Mouse (Mus musculus): ENCODE data around the gene Pigs. TPM values are rescaled to one million over a fixed set of nuclear protein-coding genes. Genes with fewer than 3 reads are reported as not detected.

The Pigs gene
- total and polyA plus RNA-seq, 3 experiments = 26.3 to 65.4 (median 53.1) TPM

- peaks cover 0 to 42% of the 10 kb centered on the region in 2 experiments; a peak in 2 of 4 replicates for H3K4me1 ChIP-seq (ENCODE audit: control insufficient read depth in 1 of 2, insufficient read depth in 2 of 2)
- H3K27ac ChIP-seq (ENCODE audit: insufficient read depth, low read depth) = peak within 1 kb of the TSS; percentile 49
- peak; percentile 94 for DNase-seq (ENCODE audit: extremely low read depth)
- no peaks in the 10 kb centered on the region for H3K27me3 ChIP-seq (replicated peaks)
- peak within 1 kb of the TSS; percentile 68 to 80 (median 77) for H3K4me3 ChIP-seq (replicated peaks in 1 of 3; ENCODE audit: low read depth in 2 of 3, low read length in 2 of 3, poor library complexity in 1 of 3)
- in situ Hi-C loops (cut with MboI; ENCODE audit: low pct_ligation_motif_present, low pct_unique_long_range_greater_than_20kb, low sequenced_read_pairs) (no loop called here), dilution Hi-C loops (cut with MboI; ENCODE audit: extremely low pct_ligation_motif_present, extremely low pct_unique_long_range_greater_than_20kb, low sequenced_read_pairs) (no loop called here)
- TF ChIP-seq KAT2A (IDR thresholded peaks at IDR 0.05; ENCODE audit: insufficient replicate concordance, low read length) (0 out of 2 replicates have a peak, but pooled peaks have one; percentile 48), E2F4 (IDR thresholded peaks at IDR 0.05; ENCODE audit: insufficient replicate concordance, low read depth, low read length) (peak; percentile 89; the same call in 1 of the 2 replicates), TCF12 (IDR thresholded peaks at IDR 0.05; ENCODE audit: low read depth, low read length) (peak; percentile 90), NRF1 (IDR thresholded peaks at IDR 0.05; ENCODE audit: low read depth, low read length) (peak; percentile 75), ZC3H11A (IDR thresholded peaks at IDR 0.05; ENCODE audit: low read depth, low read length) (no peak), ELF1 (IDR thresholded peaks at IDR 0.05; ENCODE audit: low read depth, low read length) (peak; percentile 26; the same call in 1 of the 2 replicates), MAX (IDR thresholded peaks at IDR 0.05; ENCODE audit: low read length) (peak; percentile 61), POLR2A (IDR thresholded peaks at IDR 0.05; ENCODE audit: low read depth, low read length) (peak; percentile 99), NELFE (IDR thresholded peaks at IDR 0.05; ENCODE audit: low read depth, low read length) (peak; percentile 98), SIN3A (IDR thresholded peaks at IDR 0.05; ENCODE audit: low read length) (peak; percentile 94), EP300 (IDR thresholded peaks at IDR 0.05; ENCODE audit: low read length) (peak; percentile 3; the same call in 1 of the 2 replicates), IRF4 (IDR thresholded peaks at IDR 0.05; ENCODE audit: low read depth, low read length) (peak; percentile 34; the same call in 1 of the 2 replicates), HCFC1 (IDR thresholded peaks at IDR 0.05; ENCODE audit: low read depth, low read length) (peak; percentile 39; the same call in 1 of the 2 replicates), CHD1 (IDR thresholded peaks at IDR 0.05; ENCODE audit: low read depth, low read length) (peak; percentile 48; the same call in 1 of the 2 replicates), ZNF384 (IDR thresholded peaks at IDR 0.05; ENCODE audit: low read depth, low read length) (no peak), ZMIZ1 (IDR thresholded peaks at IDR 0.05; ENCODE audit: low read depth, low read length) (peak; percentile 98), MYC (IDR thresholded peaks at IDR 0.05; ENCODE audit: low read depth, low read length) (peak; percentile 13; the same call in 1 of the 2 replicates), GABPA (IDR thresholded peaks at IDR 0.05; ENCODE audit: insufficient replicate concordance, low read depth, low read length) (no peak), MEF2A (IDR thresholded peaks at IDR 0.05; ENCODE audit: borderline replicate concordance, low read depth, low read length) (peak; percentile 56; the same call in 1 of the 2 replicates), SMC3 (IDR thresholded peaks at IDR 0.05; ENCODE audit: low read depth, low read length) (no peak), CTCF (conservative IDR thresholded peaks at IDR 0.05 in 1 of 2, IDR thresholded peaks at IDR 0.05 in 1 of 2; ENCODE audit: low read depth in 2 of 2, low read length in 2 of 2) (no peak), POLR2AphosphoS2 (IDR thresholded peaks at IDR 0.05; ENCODE audit: low read depth, low read length) (peak; percentile 95), RCOR1 (conservative IDR thresholded peaks at IDR 0.05; ENCODE audit: low read depth, low read length) (0 out of 2 replicates have a peak, but pooled peaks have one; percentile 39), CHD2 (IDR thresholded peaks at IDR 0.05; ENCODE audit: low read length) (peak; percentile 48; the same call in 1 of the 2 replicates), MXI1 (IDR thresholded peaks at IDR 0.05; ENCODE audit: low read depth, low read length) (peak; percentile 92), USF1 (IDR thresholded peaks at IDR 0.05; ENCODE audit: low read depth, low read length) (peak; percentile 16), TBP (conservative IDR thresholded peaks at IDR 0.05; ENCODE audit: low read depth, low read length) (peak; percentile 94), RAD21 (IDR thresholded peaks at IDR 0.05; ENCODE audit: low read depth, low read length) (no peak), MAFK (IDR thresholded peaks at IDR 0.05; ENCODE audit: insufficient replicate concordance, low read length) (0 out of 2 replicates have a peak, but pooled peaks have one; percentile 13)
- H3K9ac ChIP-seq (ENCODE audit: insufficient read depth, low read depth) = peak within 1 kb of the TSS; percentile 75
- no peaks in the 10 kb centered on the region for H3K9me3 ChIP-seq (replicated peaks; ENCODE audit: low read length)
- H3K79me2 ChIP-seq (replicated peaks; ENCODE audit: control insufficient read depth, extremely low read depth, insufficient read depth, poor library complexity, severe bottlenecking) = peaks cover 28% of the 10 kb centered on the region
- peaks cover 25 to 34% of the 10 kb centered on the region in 2 experiments for H3K36me3 ChIP-seq (replicated peaks in 1 of 2; ENCODE audit: control insufficient read depth in 1 of 2, insufficient read depth in 1 of 2, low read length in 1 of 2)
- peak within 1 kb of the TSS; percentile 95 for H3K4me2 ChIP-seq (ENCODE audit: insufficient read depth, low read depth, poor library complexity, severe bottlenecking)
Observed at GRCm38 (mm10) chr11:78301357-78302084, 26.7 kb upstream of the Pigs start, which contains the start of gene Spag5. Gene Spag5, plus strand, starts transcription at chr11:78301529.

Data from CH12.LX (cell line).